Mouse (Mus musculus) limb, embryonic 15.5 days (tissue): ENCODE measurements around the gene Mgat4e. TPM values are rescaled to one million over a fixed set of nuclear protein-coding genes. Genes with fewer than 3 reads are reported as not detected.

Experiments
- ATAC-seq: fragments of 200-750 bp; cut with Nextera tagmentation; 2 replicates; pipeline ENCODE4 v1.8.0; 2017; ENCODE audit warnings: low read depth, moderate TSS enrichment; ENCODE audit not compliant: insufficient number of reproducible peaks, low FRiP score, low TSS enrichment
- H3K27ac ChIP-seq: fragments of 300-500 bp; sonication (generic); 2 replicates; pipeline ENCODE4 v1.5.1; 2015; ENCODE audit warnings: moderate library complexity, mild to moderate bottlenecking, inconsistent platforms
- H3K27me3 ChIP-seq: fragments of 300-500 bp; sonication (generic); 2 replicates; pipeline ENCODE4 v1.6.1; 2015; ENCODE audit warnings: inconsistent platforms
- H3K36me3 ChIP-seq: fragments of 300-500 bp; sonication (generic); 2 replicates; pipeline ENCODE4 v1.6.1; 2015; ENCODE audit warnings: inconsistent platforms
- H3K4me1 ChIP-seq: fragments of 300-500 bp; sonication (generic); 2 replicates; pipeline ENCODE4 v1.6.1; 2015; ENCODE audit warnings: inconsistent platforms
- H3K4me2 ChIP-seq: fragments of 300-500 bp; sonication (generic); 2 replicates; pipeline ENCODE4 v1.6.1; 2015; ENCODE audit warnings: mild to moderate bottlenecking, inconsistent platforms
- H3K4me3 ChIP-seq: fragments of 300-500 bp; sonication (generic); 2 replicates; pipeline ENCODE4 v1.5.1; 2015; ENCODE audit warnings: mild to moderate bottlenecking, inconsistent platforms
- H3K9ac ChIP-seq: fragments of 300-500 bp; sonication (generic); 2 replicates; pipeline ENCODE4 v1.6.1; 2015; ENCODE audit warnings: inconsistent platforms
- H3K9me3 ChIP-seq: fragments of 300-500 bp; sonication (generic); 2 replicates; pipeline ENCODE4 v1.6.1; 2016; ENCODE audit warnings: inconsistent platforms
- WGBS: fragments of 180-500 bp; shearing (Covaris S2); methylation state at CpG from one replicate; pipeline ENCODE4 v1.1.7; 2015; 5-methylcytosine and 5-hydroxymethylcytosine counted together
- polyA plus RNA-seq: library from polyadenylated mRNA; unstranded; fragments of >200 nt; fragmentation: Nextera tagmentation; extraction: Ambion mirVana; gene quantifications from 2 replicates; pipeline ENCODE4 v1.2.1, GENCODE M21; 2015

Gene Mgat4e
- polyA plus RNA-seq: 0.10 TPM in 1 of 2 replicates, not detected in the other

GRCm38 (mm10) chr1:134549632-134550132, at the start of gene Mgat4e:
Gene Mgat4e, minus strand, starts transcription at chr1:134549682.
- Histone ChIP-seq H3K4me3 (no peak within 1 kb of the TSS), H3K4me2 (no peak within 1 kb of the TSS), H3K4me1 (no peaks in the 10 kb centered on the region), H3K27me3 (no peaks in the 10 kb centered on the region), H3K27ac (no peak within 1 kb of the TSS), H3K9me3 (0 out of 2 replicates have a peak, but pooled peaks cover 4% of the 10 kb centered on the region), H3K36me3 (no peaks in the 10 kb centered on the region), H3K9ac (no peak within 1 kb of the TSS)
- WGBS: 46% methylated on average over 7 of the region's 7 CpGs
- no peak for ATAC-seq

- ATAC-seq: no peak
- peaks cover 80% of the 10 kb centered on the region for H3K36me3 ChIP-seq
- no peaks in the 10 kb centered on the region for H3K27me3 ChIP-seq
- 86% methylated on average over 9 of the region's 9 CpGs for WGBS
- H3K9me3 ChIP-seq: no peaks in the 10 kb centered on the region
- H3K9ac ChIP-seq: no peak overlapping the region
- no peaks in the 10 kb centered on the region for H3K4me1 ChIP-seq
- no peak overlapping the region for H3K4me2 ChIP-seq
- H3K4me3 ChIP-seq: no peak overlapping the region
- no peak overlapping the region for H3K27ac ChIP-seq
These were observed 48.0 kb upstream of the Mgat4e start for GRCm38 (mm10) chr1:134597339-134598054.

GRCm38 (mm10) chr1:134591773-134592172, 42.3 kb upstream of the Mgat4e start:
- Histone ChIP-seq H3K27me3 (no peaks in the 10 kb centered on the region), H3K9me3 (no peaks in the 10 kb centered on the region), H3K4me3 (no peak overlapping the region), H3K4me1 (no peaks in the 10 kb centered on the region), H3K4me2 (no peak overlapping the region), H3K36me3 (peaks cover 59% of the 10 kb centered on the region), H3K27ac (no peak overlapping the region), H3K9ac (no peak overlapping the region)
- ATAC-seq: no peak
- 92% methylated on average over 2 of the region's 2 CpGs for WGBS

GRCm38 (mm10) chr1:134589676-134590075, 40.2 kb upstream of the Mgat4e start:
- H3K36me3 ChIP-seq: peaks cover 55% of the 10 kb centered on the region
- H3K27me3 ChIP-seq: no peaks in the 10 kb centered on the region
- no peaks in the 10 kb centered on the region for H3K9me3 ChIP-seq

GRCm38 (mm10) chr1:134583560-134583959, 34.1 kb upstream of the Mgat4e start:
- Histone ChIP-seq H3K27ac (peak overlapping the region; percentile 65; the same call in 1 of the 2 replicates), H3K36me3 (peaks cover 26% of the 10 kb centered on the region), H3K9me3 (no peaks in the 10 kb centered on the region), H3K4me2 (no peak overlapping the region), H3K4me1 (peaks cover 22% of the 10 kb centered on the region), H3K9ac (no peak overlapping the region), H3K27me3 (no peaks in the 10 kb centered on the region), H3K4me3 (no peak overlapping the region)
- ATAC-seq: no peak
- whole genome bisulfite sequencing: 45% methylated on average over 3 of the region's 3 CpGs

More at GRCm38 (mm10) chr1:134589676-134590075, 40.2 kb upstream of the Mgat4e start:
- H3K9ac ChIP-seq: no peak overlapping the region
- no peak overlapping the region for H3K4me2 ChIP-seq
- no peak overlapping the region for H3K27ac ChIP-seq
- no peaks in the 10 kb centered on the region for H3K4me1 ChIP-seq
- no peak for ATAC-seq
- H3K4me3 ChIP-seq: no peak overlapping the region

- Histone ChIP-seq H3K9ac (no peak overlapping the region), H3K27me3 (no peaks in the 10 kb centered on the region), H3K4me2 (no peak overlapping the region), H3K4me3 (no peak overlapping the region), H3K9me3 (no peaks in the 10 kb centered on the region), H3K27ac (no peak overlapping the region), H3K4me1 (peaks cover 22% of the 10 kb centered on the region), H3K36me3 (peaks cover 11% of the 10 kb centered on the region)
- WGBS: 85% methylated on average over 2 of the region's 2 CpGs
- no peak for ATAC-seq
These were observed 31.3 kb upstream of the Mgat4e start for GRCm38 (mm10) chr1:134580796-134581195.

- ATAC-seq: no peak
- Histone ChIP-seq H3K4me2 (no peak overlapping the region), H3K9me3 (no peaks in the 10 kb centered on the region), H3K9ac (no peak overlapping the region), H3K36me3 (peaks cover 5% of the 10 kb centered on the region), H3K27me3 (no peaks in the 10 kb centered on the region), H3K4me1 (peaks cover 13% of the 10 kb centered on the region), H3K4me3 (no peak overlapping the region), H3K27ac (no peak overlapping the region)
- 78% methylated on average over 6 of the region's 6 CpGs for WGBS
These were observed 28.1 kb upstream of the Mgat4e start for GRCm38 (mm10) chr1:134577384-134578120.

GRCm38 (mm10) chr1:134573932-134574315, 24.4 kb upstream of the Mgat4e start:
- no peaks in the 10 kb centered on the region; the same call in 1 of the 2 replicates for H3K4me1 ChIP-seq
- no peak overlapping the region for H3K27ac ChIP-seq
- H3K9me3 ChIP-seq: no peaks in the 10 kb centered on the region
- ATAC-seq: no peak
- H3K27me3 ChIP-seq: no peaks in the 10 kb centered on the region
- no peak overlapping the region for H3K9ac ChIP-seq
- H3K4me2 ChIP-seq: no peak overlapping the region
- H3K4me3 ChIP-seq: no peak overlapping the region
- 77% methylated on average over 5 of the region's 5 CpGs for WGBS
- H3K36me3 ChIP-seq: no peaks in the 10 kb centered on the region

- Histone ChIP-seq H3K9ac (no peak overlapping the region), H3K4me2 (no peak overlapping the region), H3K4me3 (no peak overlapping the region), H3K27me3 (no peaks in the 10 kb centered on the region), H3K9me3 (no peaks in the 10 kb centered on the region), H3K4me1 (no peaks in the 10 kb centered on the region; the same call in 1 of the 2 replicates), H3K27ac (no peak overlapping the region), H3K36me3 (no peaks in the 10 kb centered on the region)
- WGBS: 74% methylated on average over 1 of the region's 1 CpGs
- ATAC-seq: no peak
These were observed 23.9 kb upstream of the Mgat4e start for GRCm38 (mm10) chr1:134573300-134573931.

- Histone ChIP-seq H3K4me2 (no peak overlapping the region), H3K36me3 (no peaks in the 10 kb centered on the region), H3K27ac (no peak overlapping the region), H3K27me3 (no peaks in the 10 kb centered on the region), H3K4me3 (no peak overlapping the region), H3K9ac (no peak overlapping the region), H3K4me1 (peaks cover 6% of the 10 kb centered on the region; the same call in 1 of the 2 replicates), H3K9me3 (no peaks in the 10 kb centered on the region)
- 78% methylated on average over 3 of the region's 3 CpGs for WGBS
- ATAC-seq: no peak
These were observed 21.1 kb upstream of the Mgat4e start for GRCm38 (mm10) chr1:134570631-134571030.

- H3K27me3 ChIP-seq: no peaks in the 10 kb centered on the region
These were observed 20.7 kb upstream of the Mgat4e start for GRCm38 (mm10) chr1:134570171-134570570.

GRCm38 (mm10) chr1:134567511-134567910, 18.0 kb upstream of the Mgat4e start:
- no peaks in the 10 kb centered on the region for H3K36me3 ChIP-seq
- H3K9me3 ChIP-seq: no peaks in the 10 kb centered on the region
- 26% methylated on average over 1 of the region's 1 CpGs for WGBS
- no peak overlapping the region for H3K4me2 ChIP-seq
- no peak overlapping the region for H3K9ac ChIP-seq
- ATAC-seq: no peak
- no peaks in the 10 kb centered on the region for H3K27me3 ChIP-seq
- no peak overlapping the region for H3K4me3 ChIP-seq
- peaks cover 19% of the 10 kb centered on the region for H3K4me1 ChIP-seq
- no peak overlapping the region for H3K27ac ChIP-seq

More at GRCm38 (mm10) chr1:134570171-134570570, 20.7 kb upstream of the Mgat4e start:
- no peak overlapping the region for H3K9ac ChIP-seq
- H3K27ac ChIP-seq: no peak overlapping the region
- 91% methylated on average over 9 of the region's 9 CpGs for WGBS
- no peaks in the 10 kb centered on the region for H3K36me3 ChIP-seq
- ATAC-seq: no peak
- no peaks in the 10 kb centered on the region for H3K9me3 ChIP-seq
- H3K4me3 ChIP-seq: no peak overlapping the region
- H3K4me2 ChIP-seq: no peak overlapping the region
- peaks cover 9% of the 10 kb centered on the region for H3K4me1 ChIP-seq
